Mouse (Mus musculus) G1E-ER4 (cell line): Measurements from ENCODE around the gene Ambra1. TPM values are rescaled to one million over a fixed set of nuclear protein-coding genes. Genes with fewer than 3 reads are reported as not detected.

Experiments
- GATA1 ChIP-seq: IDR thresholded peaks from one replicate; pipeline ENCODE4 v1.8.0; 2012; ENCODE audit warnings: low read length, inconsistent platforms
- polyA plus RNA-seq: library from polyadenylated mRNA; stranded (reverse); fragments of >175 nt; gene quantifications from 2 replicates; pipeline ENCODE4 v1.2.3, GENCODE M21; 2012

Gene Ambra1
- polyA plus RNA-seq, 1 experiment, result 25.9 TPM

DNA sequence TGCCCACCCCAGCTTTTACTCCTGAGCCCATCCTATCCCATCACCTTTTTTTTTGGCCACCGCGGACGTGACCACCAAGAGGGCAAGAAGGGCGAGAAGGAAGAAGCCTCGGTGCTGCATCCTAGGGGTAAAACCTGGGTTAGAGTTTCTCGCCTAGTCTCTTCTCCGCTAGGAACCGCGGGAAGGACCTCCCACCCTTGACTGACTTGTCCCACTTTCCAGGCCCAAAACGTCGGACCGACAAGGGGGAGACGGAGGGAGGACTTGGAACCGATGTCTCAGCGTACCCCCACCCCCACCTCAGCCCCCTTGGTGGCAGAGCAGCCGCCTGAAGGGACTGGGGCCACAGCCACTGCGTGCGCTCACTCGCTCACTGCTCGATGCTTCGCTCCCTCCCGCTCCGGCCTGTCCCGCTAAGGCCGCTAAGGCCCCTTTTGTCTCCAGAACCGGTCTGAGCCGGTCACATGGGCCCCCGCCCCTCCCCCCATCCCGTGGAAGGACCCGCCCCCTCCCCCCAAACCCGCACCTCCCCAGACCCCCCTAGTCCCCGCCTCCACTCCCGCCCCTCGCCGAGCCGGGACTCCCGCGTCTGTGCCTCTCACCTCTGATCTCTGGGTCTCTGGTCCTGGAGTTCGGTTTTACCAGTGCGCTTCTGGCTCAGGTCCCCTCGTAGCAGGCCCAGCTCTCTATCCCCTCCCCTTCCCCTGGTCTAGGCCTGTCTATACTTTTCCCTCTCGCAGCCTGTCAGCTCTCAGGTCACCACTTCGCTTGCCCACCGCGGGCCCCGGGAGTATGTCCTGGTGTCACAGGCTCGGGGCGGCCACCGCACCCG is 201.6 kb downstream of the Ambra1 start:
- TF ChIP-seq GATA1, result no peak

DNA sequence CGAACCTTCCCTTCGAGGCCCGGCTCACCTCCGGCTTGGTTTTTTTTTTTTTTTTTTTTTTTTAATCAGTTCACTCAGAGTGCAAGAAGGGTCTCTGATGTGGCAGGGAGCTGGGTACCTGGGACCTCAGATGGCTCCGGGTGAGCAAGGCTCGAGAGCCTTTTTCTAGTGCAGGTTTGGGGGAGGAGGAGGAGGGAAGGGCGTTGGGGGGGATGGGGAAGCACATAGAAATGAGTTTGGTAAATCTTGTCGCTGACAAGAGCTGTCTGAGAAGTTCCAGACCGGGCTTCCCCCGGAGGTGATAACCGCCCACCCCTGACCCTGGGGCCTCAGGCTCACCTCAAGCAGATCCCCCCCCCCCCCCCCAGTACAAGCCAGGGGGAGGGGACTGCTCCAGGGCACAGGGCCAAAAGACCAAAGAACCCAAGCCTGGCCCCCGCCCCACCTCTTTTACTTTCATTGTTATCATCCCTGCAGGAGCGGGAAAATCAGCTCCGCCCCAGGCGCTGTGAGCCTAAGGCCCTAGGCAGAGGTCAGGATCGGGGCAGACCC is 202.3 kb downstream of the Ambra1 start, which contains the start of gene Mdk:
TSS of gene Mdk (minus strand) at position 138 of the 552 bp plus-strand sequence.
- no peak for TF ChIP-seq GATA1

DNA sequence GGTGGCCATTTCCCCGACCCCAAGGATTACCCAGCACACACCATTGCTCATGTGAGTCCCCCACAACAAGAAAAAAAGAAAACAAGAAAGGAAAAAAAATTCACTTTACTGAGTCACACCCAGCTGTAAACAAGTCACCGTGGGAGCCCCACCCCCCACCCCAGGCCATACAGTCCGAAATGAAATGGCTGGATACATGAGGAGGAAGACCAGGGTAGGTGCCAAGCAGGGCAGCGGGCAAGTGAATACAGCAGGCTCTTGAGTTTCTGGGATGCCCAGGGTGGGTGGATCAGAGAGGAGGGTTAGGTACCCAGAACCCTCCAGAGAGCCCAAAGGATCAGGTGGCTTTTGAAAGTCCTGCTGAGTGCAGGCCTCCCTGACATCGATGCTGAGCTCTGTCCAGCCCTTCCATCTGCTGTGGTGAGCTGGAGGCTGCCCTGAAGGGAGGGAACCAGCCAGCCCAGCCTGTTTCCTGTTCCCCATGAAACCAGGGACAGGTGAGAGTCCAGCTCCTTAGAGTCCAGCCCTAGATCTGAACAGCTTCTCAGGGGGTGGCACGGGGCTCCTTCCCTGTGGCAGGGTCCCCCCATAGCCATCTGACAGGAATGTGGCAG is 202.9 kb downstream of the Ambra1 start:
- no peak for TF ChIP-seq GATA1

DNA sequence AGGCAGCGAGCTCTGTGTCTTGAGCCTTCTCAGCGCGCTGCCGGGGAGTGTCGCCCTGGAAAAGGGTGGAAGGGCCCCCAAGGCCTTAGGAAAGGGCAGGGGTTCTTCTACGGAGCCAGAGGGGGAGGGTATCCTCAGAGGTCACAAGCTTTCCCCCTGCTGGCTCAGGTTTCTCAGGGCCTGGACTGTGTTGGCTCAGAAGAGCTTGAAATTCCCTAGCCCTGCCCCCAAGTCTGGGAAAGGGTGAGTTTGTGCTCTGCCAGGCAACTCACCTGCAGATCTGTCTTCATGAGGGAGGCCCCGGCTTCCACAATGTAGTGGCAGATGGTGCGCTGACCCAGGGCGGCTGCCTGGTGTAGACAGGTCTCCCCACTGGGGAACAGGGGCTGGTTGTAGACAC is 203.5 kb downstream of the Ambra1 start:
- TF ChIP-seq GATA1, result no peak

DNA sequence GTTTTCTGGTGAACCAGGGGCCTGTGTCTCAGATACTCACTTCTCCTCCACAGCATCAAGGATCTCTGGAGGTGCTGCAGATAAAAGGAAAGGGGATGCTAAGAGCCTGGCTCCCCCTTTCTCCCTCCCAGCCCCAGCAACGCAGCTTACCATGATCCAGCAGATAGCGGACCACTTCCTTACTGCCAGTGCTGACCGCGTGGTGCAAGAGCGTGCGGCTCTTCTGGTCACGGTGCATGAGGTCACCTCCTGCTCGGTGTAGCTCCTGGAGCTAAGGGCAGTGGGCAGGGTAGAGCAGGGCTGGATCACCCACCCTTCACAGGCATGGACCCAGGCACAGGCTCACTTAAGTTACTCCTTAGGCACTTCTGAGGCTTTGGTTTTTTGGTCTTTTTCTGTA is 204.1 kb downstream of the Ambra1 start:
- no peak for TF ChIP-seq GATA1

DNA sequence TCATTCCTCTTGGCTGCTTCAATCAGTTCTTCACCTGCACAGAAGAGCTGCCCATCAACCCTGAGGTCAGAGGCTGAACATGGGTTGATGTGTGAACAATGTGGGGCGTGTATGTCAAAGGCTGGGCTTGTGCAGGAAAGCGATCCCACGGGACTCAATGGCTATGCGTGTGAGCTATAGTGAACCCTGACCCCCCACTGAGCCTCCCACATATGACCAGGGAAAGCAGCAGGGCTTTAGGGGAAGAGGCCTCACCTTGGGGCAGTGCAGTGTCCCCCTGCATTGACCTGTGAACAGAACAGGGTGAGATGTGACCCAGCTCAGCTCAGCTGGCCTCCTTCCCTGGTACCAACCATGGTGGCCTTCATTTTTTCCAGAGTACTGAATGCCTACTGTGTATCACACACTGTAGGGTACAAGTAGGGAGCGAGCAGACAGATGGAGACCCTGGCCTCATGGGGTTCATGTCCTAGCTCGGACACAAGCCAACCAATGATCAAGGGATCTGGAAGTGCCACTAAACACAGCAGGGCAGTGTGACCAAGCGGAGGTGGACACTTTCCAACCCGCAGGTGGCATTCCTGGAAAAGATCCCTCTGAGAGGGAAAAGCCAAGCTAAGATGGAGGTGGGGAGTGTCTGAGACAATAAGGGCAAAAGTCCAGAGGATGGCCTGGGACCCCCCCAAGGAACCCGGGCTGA is 205.0 kb downstream of the Ambra1 start:
- no peak for TF ChIP-seq GATA1

DNA sequence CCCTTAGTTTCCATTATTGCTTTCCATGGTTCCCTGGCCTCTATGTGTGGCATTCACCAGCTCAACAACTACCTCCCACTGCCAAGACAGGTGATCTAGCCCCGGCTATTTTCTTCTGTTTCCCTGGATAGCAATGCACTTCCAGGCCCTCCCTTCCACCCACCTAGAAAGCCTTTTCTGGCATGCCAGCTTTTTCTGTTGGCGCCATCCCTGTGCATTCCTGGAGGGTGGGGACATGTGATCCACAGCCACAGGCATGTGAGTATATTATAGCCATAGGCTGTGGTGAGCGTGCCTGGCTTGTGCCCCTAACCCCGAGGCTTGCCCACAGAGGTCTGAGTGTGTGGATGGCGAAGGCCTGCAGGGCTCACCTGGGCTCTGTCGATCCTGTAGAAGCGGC is 206.2 kb downstream of the Ambra1 start:
- TF ChIP-seq GATA1, result no peak

DNA sequence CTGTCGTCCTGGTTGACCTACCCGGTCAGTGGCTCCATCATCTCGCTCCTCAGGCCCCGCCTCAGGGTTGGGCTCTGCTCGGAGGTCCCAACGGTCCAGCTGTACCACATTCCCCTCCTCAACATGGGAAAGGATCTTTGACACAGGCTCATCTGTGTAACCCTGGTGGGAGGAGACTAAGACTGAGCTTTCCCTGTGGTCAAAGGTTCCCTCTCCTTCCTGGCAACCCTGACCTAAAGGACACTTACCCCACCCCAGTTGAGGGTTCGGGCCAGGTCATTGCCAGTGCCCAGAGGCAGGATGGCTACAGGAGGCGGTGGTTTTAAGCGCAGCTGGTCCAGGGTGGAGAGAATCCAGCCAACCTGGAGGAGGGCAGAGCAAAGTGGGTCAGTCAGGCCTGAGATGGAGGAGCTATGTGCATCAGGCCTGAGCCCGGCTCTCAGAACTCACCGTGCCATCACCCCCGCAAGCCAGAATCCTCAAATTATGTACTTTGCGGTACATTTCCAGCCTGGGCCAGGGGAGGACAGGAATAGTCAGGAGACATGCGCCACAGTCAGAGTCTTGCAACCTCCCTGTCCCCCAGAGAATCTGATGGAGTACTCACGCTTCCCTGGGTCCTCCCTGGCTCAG is 209.5 kb downstream of the Ambra1 start:
- TF ChIP-seq GATA1, result no peak

DNA sequence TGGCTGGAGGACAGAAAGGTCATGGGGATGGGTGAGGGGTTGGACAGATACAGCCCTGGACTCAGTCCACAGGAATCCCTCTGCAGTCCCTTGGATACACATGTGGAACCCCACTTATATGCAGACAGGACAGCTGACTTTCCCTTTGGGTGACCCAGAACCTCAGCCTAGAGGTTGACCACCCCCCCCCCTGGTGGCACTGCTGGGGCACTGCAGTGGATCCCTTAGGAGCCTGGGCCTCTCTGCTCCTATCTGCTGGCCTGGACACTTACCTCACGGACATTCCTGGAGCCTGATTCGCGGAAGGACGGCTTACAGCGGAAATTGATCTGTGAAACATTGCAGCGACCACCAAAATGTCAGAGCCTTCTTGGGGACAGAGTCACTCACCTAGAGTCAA is 212.4 kb downstream of the Ambra1 start:
- TF ChIP-seq GATA1, result no peak

DNA sequence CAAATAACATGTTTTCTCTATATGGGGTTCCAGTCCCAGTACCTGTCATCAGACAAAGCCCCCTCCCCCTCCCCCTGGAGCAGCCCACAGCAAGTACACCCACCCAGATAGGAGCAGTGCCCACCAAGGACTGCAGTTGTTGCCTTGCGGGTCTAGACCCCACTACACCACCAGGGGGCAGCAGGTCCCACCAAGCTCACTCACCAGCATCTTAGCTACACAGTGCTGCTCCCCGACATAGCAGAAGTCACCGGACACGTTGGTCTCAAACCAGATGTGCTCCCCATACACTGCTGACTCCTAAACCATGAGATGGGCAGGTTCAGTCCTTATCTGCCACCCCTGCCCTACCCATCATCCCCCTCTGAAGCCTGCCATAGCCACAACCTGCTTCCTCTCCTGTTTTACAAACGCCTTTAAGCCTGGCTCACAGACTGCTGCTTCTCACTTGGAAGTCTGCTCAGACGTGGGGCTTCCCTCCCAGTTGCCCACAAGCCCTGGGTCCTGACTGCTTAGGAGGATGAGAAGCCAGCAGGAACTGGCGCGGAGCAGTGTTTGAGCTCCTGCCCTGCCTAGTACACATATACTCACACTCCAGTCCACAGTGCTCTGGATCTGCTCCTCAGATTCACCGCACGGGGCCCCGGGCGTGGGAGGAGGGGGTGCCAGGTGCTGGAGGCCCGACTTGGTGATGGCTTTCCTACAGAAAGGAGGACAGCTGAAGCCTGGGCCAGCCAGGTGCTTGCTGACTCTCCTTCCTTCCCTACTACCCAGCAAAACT is 214.4 kb downstream of the Ambra1 start:
- no peak for TF ChIP-seq GATA1

DNA sequence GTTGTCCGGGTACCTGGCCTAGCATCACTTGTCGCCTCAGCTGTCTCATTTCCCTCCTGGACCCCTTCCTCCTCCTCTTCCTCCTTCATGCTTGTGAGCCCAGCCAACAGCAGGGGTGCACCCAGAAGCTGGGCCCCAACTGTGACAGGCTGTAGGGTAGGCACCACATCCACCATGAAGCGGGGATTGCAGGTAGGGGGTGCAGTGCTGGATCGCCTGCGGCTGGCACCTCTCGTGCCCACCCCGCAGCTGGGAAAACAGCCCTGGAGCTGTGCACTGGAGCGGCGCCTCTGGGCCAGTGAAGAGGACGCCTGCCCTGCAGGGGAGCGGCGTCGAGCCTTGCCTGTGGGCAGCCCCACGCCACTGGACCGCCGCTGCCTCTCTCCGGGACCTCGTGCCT is 215.5 kb downstream of the Ambra1 start, which contains the start of gene Gm9821:
TSS of gene Gm9821 (plus strand) at position 221 of the 400 bp plus-strand sequence.
- TF ChIP-seq GATA1, result no peak

DNA sequence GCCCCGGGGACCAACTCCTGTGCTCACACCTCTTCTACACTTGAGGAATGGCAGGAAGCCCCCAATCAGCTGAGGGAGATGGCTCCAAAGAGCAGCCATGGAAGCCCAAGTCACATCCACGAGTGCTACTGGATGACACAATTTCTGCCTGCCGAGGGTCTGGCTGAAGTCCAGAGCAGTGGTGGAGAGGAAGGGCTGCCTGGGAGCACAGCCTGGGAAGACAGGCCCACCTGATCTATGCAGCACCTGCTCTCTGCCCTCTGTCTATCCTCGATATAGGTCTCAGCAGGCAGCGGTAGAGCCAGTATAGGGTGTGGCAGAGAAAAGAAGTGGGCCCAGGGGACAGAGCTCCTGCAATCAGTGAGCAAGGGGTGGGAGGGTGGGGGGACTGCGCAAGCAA is 216.9 kb downstream of the Ambra1 start:
- no peak for TF ChIP-seq GATA1

DNA sequence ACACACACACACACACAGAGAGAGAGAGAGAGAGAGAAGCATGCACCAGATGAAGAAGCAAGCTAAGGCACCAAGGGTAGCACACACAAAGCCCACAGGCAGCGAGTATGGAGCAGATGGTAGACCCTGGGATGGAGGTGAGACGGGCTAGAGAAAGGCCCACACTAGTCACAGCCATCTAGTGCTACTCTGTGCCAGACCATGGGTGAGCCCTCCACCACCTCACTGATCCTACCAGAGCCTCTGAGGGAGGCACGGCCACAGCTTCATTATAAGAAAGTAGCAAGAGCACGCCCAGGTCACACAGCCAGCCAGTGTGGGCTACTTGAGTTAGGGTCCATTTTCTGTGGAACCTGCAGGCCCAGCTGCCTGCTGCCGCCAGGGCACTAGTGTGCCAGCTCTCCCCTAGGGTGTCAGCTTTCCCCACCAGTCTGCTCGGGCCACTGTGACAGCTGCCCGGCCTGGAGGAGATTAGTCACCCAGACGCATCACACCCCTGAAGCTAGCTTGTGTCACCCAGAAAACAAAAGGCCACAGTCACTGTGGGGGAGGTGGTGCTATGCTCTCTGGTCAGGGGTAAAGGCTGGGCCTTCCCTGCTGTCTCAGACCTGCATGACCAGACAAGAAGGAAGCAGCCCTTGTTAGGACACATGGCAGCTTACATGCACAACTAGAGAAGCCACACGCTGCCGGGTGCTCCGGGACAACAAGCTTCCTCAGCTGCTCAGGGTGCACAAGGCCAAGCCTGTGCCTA is 217.6 kb downstream of the Ambra1 start:
- no peak for TF ChIP-seq GATA1

DNA sequence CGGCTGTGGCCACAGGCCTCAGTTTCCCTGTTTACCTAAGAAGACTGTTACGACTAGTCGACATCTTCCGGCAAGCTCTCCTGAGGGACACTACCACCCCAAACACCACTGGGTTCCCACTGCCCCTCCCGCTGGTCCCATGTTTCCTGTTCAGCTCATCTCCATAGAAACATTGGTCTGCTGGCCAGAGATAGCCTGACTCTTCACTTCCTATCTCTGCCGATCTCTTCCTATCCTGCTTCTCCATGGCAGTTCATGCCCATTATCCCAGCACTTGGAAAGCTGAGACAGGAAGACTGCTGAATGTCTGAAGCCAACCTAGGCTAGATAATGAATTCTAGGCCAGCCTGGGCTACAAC is 218.2 kb downstream of the Ambra1 start:
- peak; percentile 84 for TF ChIP-seq GATA1
